ENCODE assay signal across 23 mouse cellular contexts in genomic region chr1:86395897-86396296, GRCm38 (mm10). TPM values are rescaled to one million over a fixed set of nuclear protein-coding genes. Genes with fewer than 3 reads are reported as not detected.
A peak's percentile ranks its signal among the peaks of the same experiment; 100 is the strongest.
DNase-seq lines count a peak whose midpoint lies in the region; ATAC-seq and TF ChIP-seq lines count a peak whose summit lies in the region.
"Had no signal": no experiment of that assay in that cellular context is flagged by ENCODE, and none has a peak within 500 bp of the region (broad histone marks: within the 10 kb centered on the region; RNA-seq: fewer than 3 reads in every experiment).

No protein-coding gene starts in this region.

- TF ChIP-seq RAD21 in MEL (IDR thresholded peaks at IDR 0.05; ENCODE audit: low read depth, low read length) = peak; percentile 27

- no peak overlapping the region for H3K27ac ChIP-seq in heart, adult 2 months
- H3K27ac ChIP-seq in midbrain, postnatal 0 days (ENCODE audit: low read depth, low read length) = no peak overlapping the region
- no peak overlapping the region for H3K27ac ChIP-seq in midbrain, embryonic 15.5 days
- H3K27ac ChIP-seq in MEL (ENCODE audit: control insufficient read depth, low read depth, low read length) = no peak overlapping the region
- no peak overlapping the region for H3K27ac ChIP-seq in small intestine, adult 2 months (ENCODE audit: insufficient read depth, low read depth, low read length)
- H3K27ac ChIP-seq: embryonic facial prominence, embryonic 13.5 days; liver, embryonic 13.5 days; midbrain, embryonic 12.5 days had no signal

- no peak for TF ChIP-seq POLR2A in heart, adult 2 months (IDR thresholded peaks at IDR 0.05; ENCODE audit: insufficient read depth, low read depth, low read length)
- no peak for TF ChIP-seq POLR2A in MEL (IDR thresholded peaks at IDR 0.05; ENCODE audit: control insufficient read depth in 1 of 2, insufficient read depth in 1 of 2, low read depth in 1 of 2, low read length in 2 of 2, poor library complexity in 1 of 2)
- no peak for TF ChIP-seq POLR2A in small intestine, adult 2 months (IDR thresholded peaks at IDR 0.05; ENCODE audit: low read depth, low read length)

- H3K27me3 ChIP-seq in heart, adult 2 months (ENCODE audit: control insufficient read depth, insufficient read depth, low read length) = no peaks in the 10 kb centered on the region
- H3K27me3 ChIP-seq in midbrain, postnatal 0 days (ENCODE audit: insufficient read depth, low read length) = no peaks in the 10 kb centered on the region
- no peaks in the 10 kb centered on the region for H3K27me3 ChIP-seq in midbrain, embryonic 15.5 days (replicated peaks)
- no peaks in the 10 kb centered on the region for H3K27me3 ChIP-seq in MEL (ENCODE audit: control insufficient read depth in 1 of 2, insufficient read depth in 2 of 2, low read length in 2 of 2)
- H3K27me3 ChIP-seq in small intestine, adult 2 months (ENCODE audit: control insufficient read depth, insufficient read depth, low read length) = no peaks in the 10 kb centered on the region
- H3K27me3 ChIP-seq: embryonic facial prominence, embryonic 13.5 days; liver, embryonic 13.5 days; midbrain, embryonic 12.5 days had no signal

- no peak for TF ChIP-seq EP300 in heart, adult 2 months (IDR thresholded peaks at IDR 0.05; ENCODE audit: insufficient read depth, low read depth, low read length)
- no peak for TF ChIP-seq EP300 in MEL (IDR thresholded peaks at IDR 0.05; ENCODE audit: low read depth in 1 of 2, low read length in 2 of 2)

- H3K4me2 ChIP-seq in midbrain, postnatal 0 days (ENCODE audit: low read depth, low read length, poor library complexity, severe bottlenecking) = no peak overlapping the region
- no peak overlapping the region for H3K4me2 ChIP-seq in midbrain, embryonic 15.5 days
- H3K4me2 ChIP-seq: embryonic facial prominence, embryonic 13.5 days; liver, embryonic 13.5 days; midbrain, embryonic 12.5 days had no signal

- intact Hi-C loops in heart, adult 2 months (cut with DNase I) = no loop called here
- intact Hi-C loops in heart, postnatal 14 days (cut with DNase I) = no loop called here

- 75% methylated on average over 7 of the region's 7 CpGs for WGBS in heart, adult 2 months
- 72% methylated on average over 7 of the region's 7 CpGs for WGBS in midbrain, postnatal 0 days
- WGBS in midbrain, embryonic 15.5 days = 71% methylated on average over 7 of the region's 7 CpGs
- WGBS in small intestine, adult 2 months = 71% methylated on average over 7 of the region's 7 CpGs

- TF ChIP-seq CTCF in heart, adult 2 months (IDR thresholded peaks at IDR 0.05) = peak; percentile 39
- TF ChIP-seq CTCF in midbrain, postnatal 0 days (IDR thresholded peaks at IDR 0.05) = peak; percentile 29
- peak; percentile 45 to 51 (median 48) for TF ChIP-seq CTCF in MEL (IDR thresholded peaks at IDR 0.05 in 2 of 3, conservative IDR thresholded peaks at IDR 0.05 in 1 of 3; ENCODE audit: control insufficient read depth in 1 of 3, insufficient read depth in 1 of 3, low read depth in 2 of 3, low read length in 3 of 3, poor library complexity in 1 of 3, severe bottlenecking in 1 of 3)
- peak; percentile 36; the same call in 1 of the 2 replicates for TF ChIP-seq CTCF in small intestine, adult 2 months (IDR thresholded peaks at IDR 0.05; ENCODE audit: extremely low read depth, insufficient read length, insufficient replicate concordance, low read depth, low read length)

- no peak for DNase-seq in heart, adult 2 months
- no peak for DNase-seq in heart, postnatal 14 days
- DNase-seq in midbrain, postnatal 0 days (ENCODE audit: low spot score) = no peak
- peak; percentile 35 for DNase-seq in MEL (ENCODE audit: low read depth, low spot score)
- no peak for DNase-seq in right cerebral cortex, postnatal 14 days
- DNase-seq: adrenal gland, postnatal 36 days; cerebellum, adult 11-12 months; kidney, adult 11 months; kidney, postnatal 36 days; left cerebral cortex, postnatal 4 days; liver, embryonic 13.5 days; lung, postnatal 4 days; thymus, adult 2 months had no signal

- H3K4me3 ChIP-seq in heart, adult 2 months = no peak overlapping the region
- H3K4me3 ChIP-seq in midbrain, postnatal 0 days (ENCODE audit: low read depth, low read length) = no peak overlapping the region
- H3K4me3 ChIP-seq in midbrain, embryonic 15.5 days = no peak overlapping the region
- no peak overlapping the region for H3K4me3 ChIP-seq in MEL (ENCODE audit: control insufficient read depth in 1 of 2, insufficient read depth in 1 of 2, low read depth in 2 of 2, low read length in 2 of 2)
- no peak overlapping the region for H3K4me3 ChIP-seq in small intestine, adult 2 months (ENCODE audit: low read depth, low read length)
- H3K4me3 ChIP-seq: embryonic facial prominence, embryonic 13.5 days; liver, embryonic 13.5 days; midbrain, embryonic 12.5 days had no signal

- H3K4me1 ChIP-seq in heart, adult 2 months (ENCODE audit: control insufficient read depth, insufficient read depth, low read length) = no peaks in the 10 kb centered on the region
- H3K4me1 ChIP-seq in midbrain, postnatal 0 days (ENCODE audit: insufficient read depth, low read length) = no peaks in the 10 kb centered on the region
- no peaks in the 10 kb centered on the region for H3K4me1 ChIP-seq in midbrain, embryonic 15.5 days
- peaks cover 25 to 39% of the 10 kb centered on the region in 2 experiments for H3K4me1 ChIP-seq in MEL (ENCODE audit: control insufficient read depth in 1 of 2, insufficient read depth in 2 of 2, low read length in 2 of 2)
- H3K4me1 ChIP-seq in small intestine, adult 2 months (ENCODE audit: control insufficient read depth, insufficient read depth, insufficient read length, low read length) = peaks cover 8% of the 10 kb centered on the region; the same call in 1 of the 2 replicates
- H3K4me1 ChIP-seq: midbrain, embryonic 12.5 days had no signal

- ATAC-seq in midbrain, postnatal 0 days (ENCODE audit: low FRiP score) = no peak
- ATAC-seq in midbrain, embryonic 15.5 days (replicated peaks) = no peak
- no peak for ATAC-seq in cerebellum, adult (ENCODE audit: insufficient number of reproducible peaks, low FRiP score, low TSS enrichment)

- no peaks in the 10 kb centered on the region for H3K36me3 ChIP-seq in heart, adult 2 months (ENCODE audit: control insufficient read depth, insufficient read depth, low read length)
- no peaks in the 10 kb centered on the region for H3K36me3 ChIP-seq in midbrain, postnatal 0 days (ENCODE audit: insufficient read depth, low read length)
- no peaks in the 10 kb centered on the region for H3K36me3 ChIP-seq in midbrain, embryonic 15.5 days (replicated peaks)
- H3K36me3 ChIP-seq in MEL (ENCODE audit: control insufficient read depth in 1 of 2, insufficient read depth in 2 of 2, low read length in 2 of 2) = peaks cover 0 to 39% of the 10 kb centered on the region in 2 experiments; a peak in 2 of 4 replicates
- no peaks in the 10 kb centered on the region for H3K36me3 ChIP-seq in small intestine, adult 2 months (ENCODE audit: control insufficient read depth, insufficient read depth, low read length)
- H3K36me3 ChIP-seq: embryonic facial prominence, embryonic 13.5 days; liver, embryonic 13.5 days; midbrain, embryonic 12.5 days had no signal

- H3K9me3 ChIP-seq in midbrain, postnatal 0 days (ENCODE audit: low read length) = no peaks in the 10 kb centered on the region
- H3K9me3 ChIP-seq in midbrain, embryonic 15.5 days = no peaks in the 10 kb centered on the region
- H3K9me3 ChIP-seq in MEL (replicated peaks; ENCODE audit: insufficient read depth, low read length) = no peaks in the 10 kb centered on the region
- H3K9me3 ChIP-seq: embryonic facial prominence, embryonic 13.5 days; liver, embryonic 13.5 days; midbrain, embryonic 12.5 days had no signal

- no peak overlapping the region for H3K9ac ChIP-seq in heart, adult 2 months (ENCODE audit: low read depth, low read length)
- no peak overlapping the region for H3K9ac ChIP-seq in midbrain, postnatal 0 days (replicated peaks; ENCODE audit: low read length, poor library complexity, severe bottlenecking)
- H3K9ac ChIP-seq in midbrain, embryonic 15.5 days = no peak overlapping the region
- H3K9ac ChIP-seq in MEL (ENCODE audit: control insufficient read depth, low read depth, low read length, poor library complexity, severe bottlenecking) = no peak overlapping the region
- H3K9ac ChIP-seq: embryonic facial prominence, embryonic 13.5 days; liver, embryonic 13.5 days; midbrain, embryonic 12.5 days had no signal

- H3K79me2 ChIP-seq in heart, adult 2 months (replicated peaks; ENCODE audit: control insufficient read depth, insufficient read depth, low read length) = no peaks in the 10 kb centered on the region
- no peaks in the 10 kb centered on the region for H3K79me2 ChIP-seq in MEL (ENCODE audit: control insufficient read depth, insufficient read depth, low read length, poor library complexity)

RNA-seq across cellular contexts. Expression of gene Nmur1, which starts 30.1 kb away (rescaled TPM):
- not detected for total RNA-seq in heart, adult 2 months (2021)
- polyA plus RNA-seq in heart, adult 2 months (2012; rRNA removed) = not detected in 2 replicates
- total RNA-seq in heart, postnatal 14 days (2021) = not detected
- not detected in 2 replicates for total RNA-seq in midbrain, postnatal 0 days (2014; rRNA removed)
- 0.27 and 0.33 TPM in 2 replicates for polyA plus RNA-seq in midbrain, postnatal 0 days (2015; fragmentation: Nextera tagmentation; extraction: Ambion mirVana)
- polyA plus RNA-seq in midbrain, embryonic 15.5 days (2015; fragmentation: Nextera tagmentation; extraction: Ambion mirVana) = 0.61 TPM in 1 of 2 replicates, not detected in the other
- total RNA-seq in MEL (2012; rRNA removed) = not detected in 2 replicates
- polyA plus RNA-seq in MEL (2012; ENCODE audit: insufficient read depth in 1 of 2, insufficient read length in 2 of 2, low read depth in 1 of 2, low replicate concordance in 2 of 2, missing spikeins in 1 of 2) = not detected
- 5.6 and 11.1 TPM in 2 replicates for polyA plus RNA-seq in small intestine, adult 2 months (2012; rRNA removed)
- total RNA-seq: adrenal gland, postnatal 36 days; common myeloid progenitor, adult 5-6 weeks; layer of hippocampus, postnatal 25 days had no signal
- polyA plus RNA-seq: embryonic facial prominence, embryonic 13.5 days; heart, embryonic 14.5 days; hindbrain, embryonic 11.5 days; liver, embryonic 13.5 days; midbrain, embryonic 12.5 days; neural tube, embryonic 11.5 days had no signal

RNA-seq across cellular contexts. Expression of gene Tex44, which starts 30.2 kb away (rescaled TPM):
- not detected for total RNA-seq in heart, adult 2 months (2021)
- polyA plus RNA-seq in heart, adult 2 months (2012; rRNA removed) = 0.12 and 0.18 TPM in 2 replicates
- total RNA-seq in heart, postnatal 14 days (2021) = not detected
- 0.14 TPM in 1 of 2 replicates, not detected in the other for total RNA-seq in midbrain, postnatal 0 days (2014; rRNA removed)
- polyA plus RNA-seq in midbrain, postnatal 0 days (2015; fragmentation: Nextera tagmentation; extraction: Ambion mirVana) = not detected in 2 replicates
- not detected in 2 replicates for polyA plus RNA-seq in midbrain, embryonic 15.5 days (2015; fragmentation: Nextera tagmentation; extraction: Ambion mirVana)
- not detected in 2 replicates for total RNA-seq in MEL (2012; rRNA removed)
- polyA plus RNA-seq in MEL (2012; ENCODE audit: insufficient read depth in 1 of 2, insufficient read length in 2 of 2, low read depth in 1 of 2, low replicate concordance in 2 of 2, missing spikeins in 1 of 2) = not detected
- not detected in 2 replicates for polyA plus RNA-seq in small intestine, adult 2 months (2012; rRNA removed)
- total RNA-seq: adrenal gland, postnatal 36 days; common myeloid progenitor, adult 5-6 weeks; layer of hippocampus, postnatal 25 days; left cerebral cortex, postnatal 4 days had no signal
- polyA plus RNA-seq: embryonic facial prominence, embryonic 13.5 days; heart, embryonic 14.5 days; liver, embryonic 13.5 days; midbrain, embryonic 12.5 days; neural tube, embryonic 11.5 days had no signal

RNA-seq across cellular contexts. Expression of gene Ncl, which starts 36.7 kb away (rescaled TPM):
- total RNA-seq in heart, adult 2 months (2021) = 100 to 1,000 TPM in 1 of 2 experiments, 10 to 100 TPM in 1; 95.9 to 120 TPM
- polyA plus RNA-seq in heart, adult 2 months (2012; rRNA removed) = 7.2 and 10.3 TPM in 2 replicates
- 100 to 1,000 TPM; 122 to 125 TPM for total RNA-seq in heart, postnatal 14 days (2021)
- total RNA-seq in midbrain, postnatal 0 days (2014; rRNA removed) = 29.8 and 40.7 TPM in 2 replicates
- polyA plus RNA-seq in midbrain, postnatal 0 days (2015; fragmentation: Nextera tagmentation; extraction: Ambion mirVana) = 185 and 209 TPM in 2 replicates
- 184 and 193 TPM in 2 replicates for polyA plus RNA-seq in midbrain, embryonic 15.5 days (2015; fragmentation: Nextera tagmentation; extraction: Ambion mirVana)
- total RNA-seq in MEL (2012; rRNA removed) = 370 and 422 TPM in 2 replicates
- 1,000 to 10,000 TPM in 1 of 2 experiments, 100 to 1,000 TPM in 1; 246 to 1,708 TPM for polyA plus RNA-seq in MEL (2012; ENCODE audit: insufficient read depth in 1 of 2, insufficient read length in 2 of 2, low read depth in 1 of 2, low replicate concordance in 2 of 2, missing spikeins in 1 of 2)
- polyA plus RNA-seq in small intestine, adult 2 months (2012; rRNA removed) = 0.95 and 6.1 TPM in 2 replicates

Comparison
In these comparisons a context has a peak if more than half of its experiments do, and no peak if none do; other contexts are left out.
1. RNA of gene Ncl, which starts 36.7 kb away (polyA plus RNA-seq): 246 to 1,708 TPM in MEL, 185 to 209 TPM in midbrain, postnatal 0 days and 184 to 193 TPM in midbrain, embryonic 15.5 days; 7.2 to 10.3 TPM in heart, adult 2 months and 0.95 to 6.1 TPM in small intestine, adult 2 months; every median in the first group is over 10 times any median in the second.
2. Peak in every context shown above with its lines, with median percentiles within 50 percentile points of each other: CTCF ChIP-seq.